Mouse (Mus musculus) ES-Bruce4 (cell line): ENCODE measurements around the gene Ttc21b. TPM values are rescaled to one million over a fixed set of nuclear protein-coding genes. Genes with fewer than 3 reads are reported as not detected.
"Not testable (repeated sequence)": the region's sequence is repeated elsewhere in the genome, so short reads cannot be mapped to it uniquely, and the experiment has no call there.

Experiments
- H3K27ac ChIP-seq: 2 replicates; pipeline ENCODE4 v1.5.1; 2012; ENCODE audit warnings: low read length, inconsistent platforms; ENCODE audit not compliant: insufficient read depth
- H3K27me3 ChIP-seq: 2 replicates; pipeline ENCODE4 v1.6.1; 2012; ENCODE audit warnings: mild to moderate bottlenecking, low read length, inconsistent platforms; ENCODE audit not compliant: control insufficient read depth, poor library complexity, insufficient read depth, severe bottlenecking
- H3K36me3 ChIP-seq: 2 replicates; pipeline ENCODE4 v1.6.1; 2012; ENCODE audit warnings: inconsistent platforms, mild to moderate bottlenecking, low read length, moderate library complexity; ENCODE audit not compliant: control insufficient read depth, poor library complexity, insufficient read depth, severe bottlenecking
- H3K4me1 ChIP-seq: one replicate; pipeline ENCODE4 v1.8.1; 2011; ENCODE audit warnings: low read length; ENCODE audit not compliant: control insufficient read depth, insufficient read depth
- H3K4me3 ChIP-seq: 2 replicates; pipeline ENCODE4 v1.5.1; 2011; ENCODE audit warnings: low read depth, mild to moderate bottlenecking, low read length
- H3K9ac ChIP-seq: 2 replicates; pipeline ENCODE4 v1.6.1; 2012; ENCODE audit warnings: low read depth, mild to moderate bottlenecking, inconsistent platforms; ENCODE audit not compliant: poor library complexity, severe bottlenecking
- H3K9me3 ChIP-seq: replicated peaks from 2 replicates; pipeline ENCODE4 v1.6.1; 2012; ENCODE audit warnings: mild to moderate bottlenecking, low read length, inconsistent platforms; ENCODE audit not compliant: control insufficient read depth, poor library complexity, insufficient read depth, severe bottlenecking
- CTCF ChIP-seq: IDR thresholded peaks from one replicate; pipeline ENCODE4 v1.8.1; 2011; ENCODE audit warnings: low read depth, low read length
- EP300 ChIP-seq: IDR thresholded peaks from 2 replicates; pipeline ENCODE4 v1.6.1; 2011; ENCODE audit warnings: low read depth, low read length; ENCODE audit not compliant: insufficient read depth
- POLR2A ChIP-seq: IDR thresholded peaks from one replicate; pipeline ENCODE4 v1.8.1; 2011; ENCODE audit warnings: low read length; ENCODE audit not compliant: insufficient read depth
- polyA plus RNA-seq: library from polyadenylated mRNA; stranded (reverse); fragments of >200 nt; gene quantifications from 2 replicates; pipeline ENCODE4 v1.2.4, GENCODE M21; 2011; ENCODE audit warnings: low read depth; ENCODE audit not compliant: missing spikeins, insufficient read depth, insufficient read length

Ttc21b gene
- polyA plus RNA-seq, 1 experiment = 22.4 TPM

DNA sequence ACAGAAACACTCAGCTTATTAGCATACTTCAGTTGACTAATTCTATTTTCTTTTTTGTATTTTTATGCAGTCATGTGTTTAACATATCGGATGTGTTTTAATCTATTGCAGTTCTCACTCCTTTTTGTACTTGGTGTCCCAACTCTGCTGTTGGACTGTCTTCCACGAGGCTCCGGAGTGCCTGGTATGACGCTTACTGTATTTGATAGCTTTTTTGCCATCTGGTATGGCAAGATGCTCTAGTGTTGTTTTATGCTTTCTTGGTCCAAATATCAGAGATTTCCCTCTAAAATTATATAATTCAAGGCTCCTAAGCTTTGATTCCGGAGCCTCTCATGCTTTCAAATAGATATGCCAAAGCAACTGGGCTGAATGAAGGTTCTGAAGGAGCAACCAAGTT, 66.3 kb downstream of the Ttc21b start:
- Histone ChIP-seq H3K27me3 (no peaks in the 10 kb centered on the region), H3K27ac (no peak overlapping the region), H3K36me3 (no peaks in the 10 kb centered on the region), H3K9me3 (no peaks in the 10 kb centered on the region), H3K4me1 (no peaks in the 10 kb centered on the region), H3K9ac (no peak overlapping the region), H3K4me3 (no peak overlapping the region)
- TF ChIP-seq CTCF (no peak), POLR2A (no peak), EP300 (no peak)

DNA sequence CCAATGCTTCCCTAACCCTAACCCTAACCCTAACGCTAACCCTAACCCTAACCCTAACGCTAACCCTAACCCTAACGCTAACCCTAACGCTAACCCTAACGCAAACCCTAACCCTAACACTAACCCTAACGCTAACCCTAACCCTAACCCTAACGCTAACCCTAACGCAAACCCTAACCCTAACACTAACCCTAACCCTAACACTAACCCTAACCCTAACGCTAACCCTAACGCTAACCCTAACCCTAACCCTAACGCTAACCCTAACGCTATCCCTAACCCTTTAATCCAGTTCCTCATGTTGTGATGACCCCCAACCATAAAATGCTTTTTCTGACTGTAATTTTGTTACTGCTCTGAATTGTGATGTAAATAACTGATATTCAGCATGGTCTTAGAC, 67.2 kb downstream of the Ttc21b start:
- not testable (repeated sequence) for H3K27ac ChIP-seq, H3K4me3 ChIP-seq, H3K36me3 ChIP-seq, H3K4me1 ChIP-seq, H3K9ac ChIP-seq, H3K27me3 ChIP-seq, H3K9me3 ChIP-seq

DNA sequence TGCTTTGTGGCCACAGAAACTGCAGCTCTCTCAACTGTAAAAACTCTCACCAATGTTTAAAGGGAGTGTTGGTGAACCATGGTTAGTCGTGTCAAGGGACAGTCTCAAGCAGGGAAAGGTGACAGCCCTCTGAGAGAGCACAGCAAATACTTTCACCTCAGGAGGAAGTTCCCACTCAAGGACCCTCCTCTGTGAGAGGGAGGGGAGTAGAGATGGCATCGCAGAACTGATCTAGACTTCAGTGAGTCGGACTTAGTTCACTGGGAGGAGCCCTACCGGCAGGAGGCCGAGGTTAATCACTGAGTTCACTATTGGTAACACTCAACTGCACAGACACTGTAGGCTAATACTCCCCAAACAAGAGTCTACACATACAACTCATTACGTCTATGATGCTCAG, 68.9 kb downstream of the Ttc21b start:
- no peak overlapping the region for H3K27ac ChIP-seq
- no peak overlapping the region for H3K9ac ChIP-seq
- no peaks in the 10 kb centered on the region for H3K27me3 ChIP-seq
- no peaks in the 10 kb centered on the region for H3K4me1 ChIP-seq
- no peaks in the 10 kb centered on the region for H3K36me3 ChIP-seq
- no peaks in the 10 kb centered on the region for H3K9me3 ChIP-seq
- TF ChIP-seq CTCF (no peak), POLR2A (no peak), EP300 (no peak)
- H3K4me3 ChIP-seq = no peak overlapping the region

DNA sequence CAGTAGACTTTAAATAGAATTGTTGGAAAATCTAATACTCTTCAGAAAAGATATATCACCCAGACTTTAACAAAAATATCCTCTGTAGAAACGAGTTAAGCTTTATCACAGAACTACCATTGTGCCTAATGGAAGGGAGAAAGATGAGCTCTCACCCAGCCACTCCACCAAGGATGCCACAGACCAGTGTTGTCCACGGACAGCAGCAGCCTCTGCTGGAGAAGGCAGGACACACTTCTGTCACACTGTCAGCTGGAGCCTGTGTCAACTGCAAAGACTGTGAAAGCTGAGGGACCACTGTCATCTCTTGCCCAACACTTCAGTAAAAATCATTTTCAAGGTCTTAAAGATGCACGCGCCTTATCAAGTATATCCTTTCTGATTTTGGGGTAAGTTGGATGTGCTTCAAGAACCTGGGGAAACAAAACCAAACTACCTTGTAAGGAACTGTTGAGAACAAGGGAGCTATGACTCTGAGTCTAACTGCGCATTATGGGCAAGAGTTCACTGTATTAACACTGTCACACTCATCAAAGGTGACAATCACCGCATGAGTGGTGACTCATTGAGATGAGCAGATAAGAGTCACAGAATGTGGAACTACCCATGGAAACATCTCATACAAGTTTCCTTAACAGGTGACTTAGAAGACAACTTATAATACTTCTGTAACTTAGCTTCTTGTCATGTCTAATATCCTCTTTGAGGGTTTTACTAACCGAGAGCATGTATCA, 71.8 kb downstream of the Ttc21b start:
- TF ChIP-seq EP300 (no peak), POLR2A (no peak), CTCF (no peak)
- no peaks in the 10 kb centered on the region for H3K9me3 ChIP-seq

DNA sequence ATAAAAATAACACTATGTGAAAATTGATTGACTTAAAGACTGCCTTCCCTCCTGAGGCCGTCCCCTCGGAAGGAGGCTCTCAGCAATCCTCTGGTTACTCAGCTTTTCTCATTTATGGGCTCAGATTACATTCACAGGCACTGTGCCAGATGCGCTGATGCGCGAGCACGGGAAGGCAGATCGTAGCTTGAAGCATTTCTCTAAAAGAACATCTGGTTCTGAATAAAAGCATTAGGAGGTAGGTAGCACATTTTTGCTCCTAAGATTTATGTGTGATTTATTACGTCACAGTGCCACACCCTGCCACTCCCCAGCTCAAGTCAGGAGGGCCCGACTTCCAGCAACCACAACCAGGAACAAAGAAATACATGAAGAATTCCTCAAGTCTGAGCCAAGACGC, 76.1 kb downstream of the Ttc21b start:
- no peak for TF ChIP-seq CTCF
- TF ChIP-seq EP300 = no peak
- TF ChIP-seq POLR2A = no peak
- Histone ChIP-seq H3K4me3 (no peak overlapping the region), H3K27me3 (no peaks in the 10 kb centered on the region), H3K9ac (no peak overlapping the region), H3K9me3 (no peaks in the 10 kb centered on the region), H3K27ac (no peak overlapping the region), H3K4me1 (no peaks in the 10 kb centered on the region), H3K36me3 (no peaks in the 10 kb centered on the region)

More for the DNA sequence above, 71.8 kb downstream of the Ttc21b start:
- no peaks in the 10 kb centered on the region for H3K27me3 ChIP-seq
- no peak overlapping the region for H3K4me3 ChIP-seq
- H3K36me3 ChIP-seq = no peaks in the 10 kb centered on the region
- H3K4me1 ChIP-seq = no peaks in the 10 kb centered on the region
- H3K9ac ChIP-seq = no peak overlapping the region
- no peak overlapping the region for H3K27ac ChIP-seq

DNA sequence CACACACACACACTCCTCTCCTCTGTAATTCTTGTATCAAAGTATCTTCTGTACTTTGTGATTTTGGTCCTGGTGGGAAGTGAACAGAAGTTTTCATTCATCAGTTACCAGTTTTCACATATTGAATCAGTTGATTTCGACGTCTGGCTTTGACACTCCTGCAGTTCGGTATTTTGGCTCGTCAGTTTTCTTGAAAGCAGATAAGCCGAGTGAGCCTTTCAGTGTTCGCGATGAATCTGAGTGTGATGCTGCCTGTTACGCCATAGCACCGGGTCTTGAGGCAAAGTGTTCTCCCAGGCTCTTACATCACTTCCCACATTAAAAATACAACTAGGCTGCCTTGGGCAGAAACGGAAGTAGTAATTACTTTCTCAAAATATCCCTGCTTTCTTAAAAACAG, 76.6 kb downstream of the Ttc21b start:
- Histone ChIP-seq H3K27me3 (no peaks in the 10 kb centered on the region), H3K36me3 (no peaks in the 10 kb centered on the region), H3K27ac (no peak overlapping the region), H3K9me3 (no peaks in the 10 kb centered on the region), H3K4me3 (no peak overlapping the region), H3K9ac (no peak overlapping the region), H3K4me1 (no peaks in the 10 kb centered on the region)
- TF ChIP-seq CTCF (no peak), EP300 (no peak), POLR2A (no peak)
